Mouse (Mus musculus) megakaryocyte-erythroid progenitor cell, adult 5 weeks (primary cell): ENCODE data around the gene Olfr1371. TPM values are rescaled to one million over a fixed set of nuclear protein-coding genes. Genes with fewer than 3 reads are reported as not detected.

Source experiments
- polyA plus RNA-seq: library from polyadenylated mRNA; stranded (reverse); fragments of >175 nt; gene quantifications from 2 replicates; pipeline ENCODE4 v1.2.3, GENCODE M21; 2012

Gene Olfr1371
- polyA plus RNA-seq, result not detected in 2 replicates

DNA sequence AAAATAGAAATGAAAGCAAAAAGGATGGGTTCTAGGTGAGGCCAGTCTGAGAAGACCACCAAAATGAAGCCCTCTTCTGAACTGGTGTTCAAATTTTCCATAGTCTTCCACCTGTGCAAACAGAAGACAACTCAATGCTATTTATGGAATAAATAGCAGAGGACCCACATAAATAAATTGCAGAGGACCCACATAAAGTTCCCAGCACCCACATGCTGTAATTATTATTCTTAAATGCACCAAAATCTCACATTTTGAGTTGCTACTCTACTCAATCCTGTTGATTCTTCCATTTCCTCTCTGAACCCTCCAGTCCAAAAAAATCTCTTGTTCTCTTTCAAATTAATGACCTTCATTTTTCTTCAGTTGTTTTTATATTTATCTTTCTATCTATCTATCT lies at the start of gene Olfr1371:
Gene Olfr1371 (minus strand): TSS at position 101 of the 400 bp plus-strand sequence.

DNA sequence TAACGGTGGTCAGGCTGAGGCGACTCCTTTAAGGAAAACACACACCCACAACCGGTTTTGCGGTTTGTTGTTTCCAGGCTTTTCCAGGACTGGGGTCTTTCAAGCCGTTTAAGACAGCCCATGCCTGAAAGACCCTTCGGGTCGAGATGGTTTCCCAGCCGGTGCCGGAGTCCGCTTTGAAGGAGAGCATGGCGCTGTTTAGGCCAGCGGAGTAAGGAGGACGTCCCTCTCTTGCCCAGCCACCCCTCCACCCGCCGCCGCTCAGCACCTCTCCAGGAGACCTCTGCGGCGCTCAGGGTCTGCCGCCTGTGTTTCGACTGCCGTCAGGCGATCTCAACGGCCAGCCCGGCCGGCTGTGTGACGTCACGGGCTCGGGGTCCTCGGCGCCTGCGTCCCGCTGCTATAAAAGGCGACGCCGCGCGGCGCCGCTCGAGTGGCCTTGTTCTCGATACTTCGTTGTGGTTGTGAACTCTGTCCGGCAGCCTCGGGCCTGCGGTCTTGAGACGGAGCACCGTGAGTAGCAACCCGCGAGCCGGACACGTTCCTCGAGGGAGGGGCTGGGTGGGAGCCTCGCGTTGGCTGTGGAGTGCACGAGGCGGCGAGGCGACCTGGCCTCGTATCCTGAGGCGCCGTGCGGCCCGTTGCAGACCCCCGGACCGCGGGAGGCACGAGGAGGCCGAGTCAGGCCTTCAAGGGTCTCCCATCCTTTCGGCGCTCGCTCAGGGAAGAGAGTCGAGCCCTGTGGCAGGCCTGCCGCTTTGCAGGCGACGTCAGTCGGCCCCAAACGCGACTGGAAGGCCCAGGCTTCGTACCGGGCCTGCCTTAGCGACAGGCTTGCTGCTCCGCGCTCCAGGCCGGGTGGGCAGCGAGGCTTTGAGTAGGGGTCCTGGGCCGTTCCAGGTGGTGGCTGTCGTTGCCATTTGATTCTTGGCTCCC lies 18.1 kb upstream of the Olfr1371 start, which contains the start of gene Skp1a:
Gene Skp1a (plus strand): TSS at position 390 of the 936 bp plus-strand sequence.

Other genes with a start within 250 kb of the Olfr1371 start
- gene Cdkn2aipnl, start 246.3 kb downstream of the Olfr1371 start, polyA plus RNA-seq, result 32.3 and 34.7 TPM in 2 replicates
- gene Ube2b, start 213.2 kb downstream of the Olfr1371 start, polyA plus RNA-seq, result 166 and 167 TPM in 2 replicates
- 0.94 and 1.5 TPM in 2 replicates for gene Cdkl3, start 209.8 kb downstream of the Olfr1371 start, polyA plus RNA-seq
- 13.6 and 18.5 TPM in 2 replicates for gene Ppp2ca, start 115.3 kb downstream of the Olfr1371 start, polyA plus RNA-seq
- not detected in 2 replicates for gene Olfr1373, start 68.5 kb downstream of the Olfr1371 start, polyA plus RNA-seq
- 14.5 and 19.4 TPM in 2 replicates for gene Skp1a, start 18.0 kb upstream of the Olfr1371 start, polyA plus RNA-seq
- 13.4 and 14.8 TPM in 2 replicates for gene Tcf7, start 69.0 kb upstream of the Olfr1371 start, polyA plus RNA-seq
- gene Vdac1, start 146.9 kb upstream of the Olfr1371 start, polyA plus RNA-seq, result 32.0 and 35.1 TPM in 2 replicates
- gene 9530068E07Rik, start 182.4 kb upstream of the Olfr1371 start, polyA plus RNA-seq, result 207 and 221 TPM in 2 replicates